Mouse (Mus musculus): ENCODE measurements around the gene Col6a4. TPM values are rescaled to one million over a fixed set of nuclear protein-coding genes. Genes with fewer than 3 reads are reported as not detected.
A peak's percentile ranks its signal among the peaks of the same experiment; 100 is the strongest.

Gene Col6a4
- polyA plus RNA-seq, 2 experiments = 0.12 to 0.53 TPM

GRCm38 (mm10) chr9:106039915-106040659 lies 56.5 kb downstream of the Col6a4 start:
- no peak overlapping the region for H3K9ac ChIP-seq (ENCODE audit: low read depth, low read length, severe bottlenecking)
- H3K4me3 ChIP-seq (replicated peaks; ENCODE audit: low read length) = no peak overlapping the region
- H3K4me1 ChIP-seq (ENCODE audit: control insufficient read depth, insufficient read depth, low read length) = no peaks in the 10 kb centered on the region
- WGBS = 75% methylated on average over 8 of the region's 8 CpGs
- H3K4me2 ChIP-seq (replicated peaks; ENCODE audit: low read depth, low read length, severe bottlenecking) = no peak overlapping the region
- H3K9me3 ChIP-seq (ENCODE audit: control insufficient read depth, low read length) = no peaks in the 10 kb centered on the region
- ATAC-seq (ENCODE audit: low FRiP score, low read depth) = no peak
- no peaks in the 10 kb centered on the region for H3K36me3 ChIP-seq (ENCODE audit: control insufficient read depth, insufficient read depth, low read length)
- H3K27me3 ChIP-seq (ENCODE audit: control insufficient read depth, insufficient read depth, low read length) = no peaks in the 10 kb centered on the region
- no peak for DNase-seq (ENCODE audit: low spot score)
- no peak overlapping the region for H3K27ac ChIP-seq (replicated peaks; ENCODE audit: low read depth, low read length)
- TF ChIP-seq POLR2A (IDR thresholded peaks at IDR 0.05; ENCODE audit: borderline replicate concordance, extremely low read depth, insufficient read depth, insufficient read length) = no peak

- no peaks in the 10 kb centered on the region for H3K4me1 ChIP-seq (ENCODE audit: control insufficient read depth, insufficient read depth, low read length)
- no peak for DNase-seq (ENCODE audit: low spot score)
- H3K9me3 ChIP-seq (ENCODE audit: control insufficient read depth, low read length) = no peaks in the 10 kb centered on the region
- H3K9ac ChIP-seq (ENCODE audit: low read depth, low read length, severe bottlenecking) = no peak overlapping the region
- TF ChIP-seq POLR2A (IDR thresholded peaks at IDR 0.05; ENCODE audit: borderline replicate concordance, extremely low read depth, insufficient read depth, insufficient read length) = no peak
- H3K4me3 ChIP-seq (replicated peaks; ENCODE audit: low read length) = no peak overlapping the region
- H3K27me3 ChIP-seq (ENCODE audit: control insufficient read depth, insufficient read depth, low read length) = no peaks in the 10 kb centered on the region
- no peak overlapping the region for H3K27ac ChIP-seq (replicated peaks; ENCODE audit: low read depth, low read length)
- 84% methylated on average over 1 of the region's 1 CpGs for WGBS
- H3K4me2 ChIP-seq (replicated peaks; ENCODE audit: low read depth, low read length, severe bottlenecking) = no peak overlapping the region
- ATAC-seq (ENCODE audit: low FRiP score, low read depth) = no peak
- no peaks in the 10 kb centered on the region for H3K36me3 ChIP-seq (ENCODE audit: control insufficient read depth, insufficient read depth, low read length)
These were observed 57.3 kb downstream of the Col6a4 start for GRCm38 (mm10) chr9:106039276-106039675.

- no peaks in the 10 kb centered on the region for H3K9me3 ChIP-seq (ENCODE audit: control insufficient read depth, low read length)
- no peak overlapping the region for H3K4me2 ChIP-seq (replicated peaks; ENCODE audit: low read depth, low read length, severe bottlenecking)
- H3K9ac ChIP-seq (ENCODE audit: low read depth, low read length, severe bottlenecking) = no peak overlapping the region
- no peaks in the 10 kb centered on the region for H3K4me1 ChIP-seq (ENCODE audit: control insufficient read depth, insufficient read depth, low read length)
- no peak overlapping the region for H3K4me3 ChIP-seq (replicated peaks; ENCODE audit: low read length)
- TF ChIP-seq POLR2A (IDR thresholded peaks at IDR 0.05; ENCODE audit: borderline replicate concordance, extremely low read depth, insufficient read depth, insufficient read length) = no peak
- DNase-seq (ENCODE audit: low spot score) (peak; percentile 88), ATAC-seq (ENCODE audit: low FRiP score, low read depth) (no peak)
- H3K27ac ChIP-seq (replicated peaks; ENCODE audit: low read depth, low read length) = no peak overlapping the region
- 8% methylated on average over 4 of the region's 4 CpGs for WGBS
- no peaks in the 10 kb centered on the region for H3K36me3 ChIP-seq (ENCODE audit: control insufficient read depth, insufficient read depth, low read length)
- H3K27me3 ChIP-seq (ENCODE audit: control insufficient read depth, insufficient read depth, low read length) = no peaks in the 10 kb centered on the region
These were observed 57.7 kb downstream of the Col6a4 start for GRCm38 (mm10) chr9:106038865-106039264.

- Histone ChIP-seq H3K4me2 (replicated peaks; ENCODE audit: low read depth, low read length, severe bottlenecking) (no peak overlapping the region), H3K4me3 (replicated peaks; ENCODE audit: low read length) (no peak overlapping the region), H3K36me3 (ENCODE audit: control insufficient read depth, insufficient read depth, low read length) (no peaks in the 10 kb centered on the region), H3K4me1 (ENCODE audit: control insufficient read depth, insufficient read depth, low read length) (no peaks in the 10 kb centered on the region), H3K27ac (replicated peaks; ENCODE audit: low read depth, low read length) (no peak overlapping the region), H3K9me3 (ENCODE audit: control insufficient read depth, low read length) (no peaks in the 10 kb centered on the region), H3K9ac (ENCODE audit: low read depth, low read length, severe bottlenecking) (no peak overlapping the region), H3K27me3 (ENCODE audit: control insufficient read depth, insufficient read depth, low read length) (no peaks in the 10 kb centered on the region)
- ATAC-seq (ENCODE audit: low FRiP score, low read depth) (no peak), DNase-seq (ENCODE audit: low spot score) (no peak)
- WGBS = 92% methylated on average over 3 of the region's 3 CpGs
- no peak for TF ChIP-seq POLR2A (IDR thresholded peaks at IDR 0.05; ENCODE audit: borderline replicate concordance, extremely low read depth, insufficient read depth, insufficient read length)
These were observed 80.9 kb downstream of the Col6a4 start for GRCm38 (mm10) chr9:106015666-106016065.

GRCm38 (mm10) chr9:106013139-106013538 lies 83.4 kb downstream of the Col6a4 start:
- Histone ChIP-seq H3K4me2 (replicated peaks; ENCODE audit: low read depth, low read length, severe bottlenecking) (no peak overlapping the region), H3K27me3 (ENCODE audit: control insufficient read depth, insufficient read depth, low read length) (no peaks in the 10 kb centered on the region), H3K27ac (replicated peaks; ENCODE audit: low read depth, low read length) (no peak overlapping the region), H3K9ac (ENCODE audit: low read depth, low read length, severe bottlenecking) (no peak overlapping the region), H3K4me1 (ENCODE audit: control insufficient read depth, insufficient read depth, low read length) (no peaks in the 10 kb centered on the region), H3K36me3 (ENCODE audit: control insufficient read depth, insufficient read depth, low read length) (no peaks in the 10 kb centered on the region), H3K4me3 (replicated peaks; ENCODE audit: low read length) (no peak overlapping the region), H3K9me3 (ENCODE audit: control insufficient read depth, low read length) (no peaks in the 10 kb centered on the region)
- DNase-seq (ENCODE audit: low spot score) = no peak
- ATAC-seq (ENCODE audit: low FRiP score, low read depth) = no peak
- 90% methylated on average over 11 of the region's 11 CpGs for WGBS
- no peak for TF ChIP-seq POLR2A (IDR thresholded peaks at IDR 0.05; ENCODE audit: borderline replicate concordance, extremely low read depth, insufficient read depth, insufficient read length)

Data from limb, embryonic 14.5 days (tissue).